Mouse (Mus musculus) lung, postnatal 0 days (tissue): ENCODE measurements at regions not wholly inside any gene's neighbourhood (a gene's known extent, or its start where the extent isn't known, plus 50 kb on each side); places are given as distances from the start of the nearest gene placed in this dataset.

Source experiments
- CTCF ChIP-seq: IDR thresholded peaks from 2 replicates; pipeline ENCODE4 v1.5.1; 2016; ENCODE audit warnings: antibody characterized with exemption, mild to moderate bottlenecking
- EP300 ChIP-seq: IDR thresholded peaks from 2 replicates; pipeline ENCODE4 v1.6.1; 2016; ENCODE audit warnings: antibody characterized with exemption, mild to moderate bottlenecking, control low read depth

DNA sequence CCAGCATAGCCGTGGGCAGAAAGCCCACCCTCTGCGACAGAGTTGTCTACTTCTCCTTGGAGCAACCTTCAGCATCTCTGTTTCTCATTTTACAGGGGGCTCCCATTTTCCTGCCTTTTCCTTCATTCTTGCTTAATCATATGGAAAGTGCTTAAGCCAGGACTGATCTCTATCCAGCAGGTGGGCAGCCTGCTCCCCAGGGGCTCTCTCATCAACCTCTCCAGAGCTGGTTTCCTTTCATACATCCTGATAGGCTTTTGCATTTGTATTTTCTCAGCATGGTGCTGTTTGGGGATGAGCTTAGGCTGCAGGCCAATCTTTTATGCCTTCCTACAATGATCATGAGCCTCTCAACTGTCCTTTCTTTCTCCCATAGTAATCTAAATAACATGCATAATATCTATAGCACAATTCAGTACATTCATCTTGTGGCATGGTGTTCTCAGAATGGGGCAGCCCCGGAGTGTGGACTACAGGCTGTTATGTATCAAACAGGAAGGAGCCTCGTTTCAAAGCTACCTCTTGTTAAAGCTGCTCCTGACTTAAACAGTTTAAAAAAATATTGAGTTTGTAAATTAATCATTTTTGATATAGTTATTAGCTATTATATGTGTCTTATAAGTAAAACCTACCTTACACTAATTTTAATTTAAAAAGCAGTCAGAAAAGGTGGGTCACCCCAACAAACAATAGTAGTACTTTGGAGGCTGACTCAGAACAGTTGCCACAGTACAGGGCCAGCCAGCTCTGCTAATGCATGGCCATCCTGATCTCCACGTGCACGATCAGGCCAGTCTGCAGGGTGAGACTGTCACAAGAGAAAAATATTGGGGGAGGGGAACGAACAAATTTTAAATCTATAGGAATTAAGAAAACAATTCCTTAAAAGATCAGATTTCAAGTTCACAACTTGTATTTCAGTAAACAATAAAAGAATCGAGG lies 73.6 kb upstream of the Rprm start:
- TF ChIP-seq CTCF (no peak), EP300 (no peak)
